Mouse (Mus musculus) lung, embryonic 16.5 days (tissue): Measurements from ENCODE around the gene Pitpnm1. TPM values are rescaled to one million over a fixed set of nuclear protein-coding genes. Genes with fewer than 3 reads are reported as not detected.

ENCODE experiments used
- ATAC-seq: fragments of 200-750 bp; cut with Nextera tagmentation; 2 replicates; pipeline ENCODE4 v1.8.0; 2017; ENCODE audit warnings: low read depth, mild to moderate bottlenecking, moderate library complexity
- H3K27ac ChIP-seq: fragments of 300-500 bp; sonication (generic); 2 replicates; pipeline ENCODE4 v1.5.1; 2014; ENCODE audit warnings: mild to moderate bottlenecking, control low read depth, low read length
- H3K27me3 ChIP-seq: fragments of 300-500 bp; sonication (generic); 2 replicates; pipeline ENCODE4 v1.6.1; 2014; ENCODE audit warnings: low read depth, low read length, mixed read lengths; ENCODE audit not compliant: control insufficient read depth, insufficient read depth
- H3K36me3 ChIP-seq: fragments of 300-500 bp; sonication (generic); 2 replicates; pipeline ENCODE4 v1.6.1; 2014; ENCODE audit warnings: low read length; ENCODE audit not compliant: control insufficient read depth, insufficient read depth
- H3K4me1 ChIP-seq: fragments of 300-500 bp; sonication (generic); replicated peaks from 2 replicates; pipeline ENCODE4 v1.6.1; 2014; ENCODE audit warnings: low read length, mixed read lengths; ENCODE audit not compliant: control insufficient read depth, insufficient read depth
- H3K4me2 ChIP-seq: fragments of 300-500 bp; sonication (generic); 2 replicates; pipeline ENCODE4 v1.6.1; 2014; ENCODE audit warnings: low read depth, low read length, control low read depth
- H3K4me3 ChIP-seq: fragments of 300-500 bp; sonication (generic); 2 replicates; pipeline ENCODE4 v1.5.1; 2014; ENCODE audit warnings: mild to moderate bottlenecking, low read length, control low read depth
- H3K9ac ChIP-seq: fragments of 300-500 bp; sonication (generic); 2 replicates; pipeline ENCODE4 v1.6.1; 2014; ENCODE audit warnings: low read length, control low read depth
- H3K9me3 ChIP-seq: fragments of 300-500 bp; sonication (generic); 2 replicates; pipeline ENCODE4 v1.6.1; 2016; ENCODE audit warnings: low read length; ENCODE audit not compliant: control insufficient read depth
- WGBS: fragments of 180-500 bp; shearing (Covaris S2); extraction: QIAGEN DNeasy Blood & Tissue Kit; methylation state at CpG from one replicate; pipeline ENCODE4 v1.1.7; 2014; 5-methylcytosine and 5-hydroxymethylcytosine counted together
- polyA plus RNA-seq: library from polyadenylated mRNA; unstranded; fragments of >200 nt; fragmentation: Nextera tagmentation; extraction: Ambion mirVana; gene quantifications from 2 replicates; pipeline ENCODE4 v1.2.1, GENCODE M21; 2015

Gene Pitpnm1
- polyA plus RNA-seq, 1 experiment from 2014 or later: 12.6 TPM

DNA sequence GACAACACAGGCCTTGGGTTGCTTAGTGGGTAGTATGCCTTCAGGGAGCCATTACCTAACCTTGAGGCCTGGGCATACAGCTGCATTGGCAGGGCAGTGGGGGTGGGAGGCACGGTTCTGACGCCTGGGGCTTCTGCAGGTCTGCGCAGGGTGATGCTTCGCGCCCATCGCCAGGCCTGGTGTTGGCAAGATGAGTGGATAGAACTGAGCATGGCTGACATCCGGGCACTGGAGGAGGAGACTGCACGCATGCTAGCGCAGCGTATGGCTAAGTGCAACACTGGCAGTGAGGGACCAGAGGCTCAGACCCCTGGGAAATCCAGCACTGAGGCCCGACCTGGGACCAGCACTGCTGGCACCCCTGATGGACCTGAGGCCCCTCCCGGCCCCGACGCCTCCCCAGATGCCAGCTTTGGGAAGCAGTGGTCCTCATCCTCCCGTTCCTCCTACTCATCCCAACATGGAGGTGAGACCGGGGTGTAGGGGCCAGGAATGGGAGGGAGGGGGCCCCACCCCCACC, 4.9 kb downstream of the Pitpnm1 start:
- ATAC-seq: no peak
- Histone ChIP-seq H3K9me3 (no peaks in the 10 kb centered on the region), H3K4me1 (peaks cover 15% of the 10 kb centered on the region), H3K4me2 (no peak overlapping the region), H3K27me3 (peaks cover 18% of the 10 kb centered on the region), H3K4me3 (no peak overlapping the region), H3K27ac (no peak overlapping the region), H3K9ac (no peak overlapping the region), H3K36me3 (no peaks in the 10 kb centered on the region)
- WGBS: 87% methylated on average over 16 of the region's 16 CpGs

- H3K36me3 ChIP-seq: no peaks in the 10 kb centered on the region; the same call in 1 of the 2 replicates
- peaks cover 1% of the 10 kb centered on the region for H3K27me3 ChIP-seq
- no peak overlapping the region for H3K4me3 ChIP-seq
- H3K4me2 ChIP-seq: no peak overlapping the region
- no peak overlapping the region for H3K27ac ChIP-seq
- 88% methylated on average over 14 of the region's 14 CpGs for WGBS
- no peaks in the 10 kb centered on the region for H3K9me3 ChIP-seq
- ATAC-seq: no peak
- no peaks in the 10 kb centered on the region for H3K4me1 ChIP-seq
- no peak overlapping the region for H3K9ac ChIP-seq
Measured at GRCm38 (mm10) chr19:4106654-4107053, 6.9 kb downstream of the Pitpnm1 start.

GRCm38 (mm10) chr19:4108535-4108934, 8.7 kb downstream of the Pitpnm1 start:
- no peak overlapping the region for H3K9ac ChIP-seq
- no peak overlapping the region for H3K4me2 ChIP-seq
- peaks cover 2% of the 10 kb centered on the region; the same call in 1 of the 2 replicates for H3K36me3 ChIP-seq
- H3K4me3 ChIP-seq: no peak overlapping the region
- no peak overlapping the region for H3K27ac ChIP-seq
- WGBS: 81% methylated on average over 9 of the region's 9 CpGs
- no peak for ATAC-seq
- no peaks in the 10 kb centered on the region for H3K4me1 ChIP-seq
- no peaks in the 10 kb centered on the region for H3K27me3 ChIP-seq
- no peaks in the 10 kb centered on the region for H3K9me3 ChIP-seq

GRCm38 (mm10) chr19:4112063-4112960, 12.5 kb downstream of the Pitpnm1 start:
- WGBS: 92% methylated on average over 26 of the region's 26 CpGs
- no peak for ATAC-seq
- Histone ChIP-seq H3K4me2 (no peak overlapping the region), H3K27me3 (no peaks in the 10 kb centered on the region), H3K4me3 (no peak overlapping the region), H3K27ac (no peak overlapping the region), H3K9ac (no peak overlapping the region), H3K9me3 (no peaks in the 10 kb centered on the region), H3K36me3 (peaks cover 15% of the 10 kb centered on the region), H3K4me1 (no peaks in the 10 kb centered on the region)

DNA sequence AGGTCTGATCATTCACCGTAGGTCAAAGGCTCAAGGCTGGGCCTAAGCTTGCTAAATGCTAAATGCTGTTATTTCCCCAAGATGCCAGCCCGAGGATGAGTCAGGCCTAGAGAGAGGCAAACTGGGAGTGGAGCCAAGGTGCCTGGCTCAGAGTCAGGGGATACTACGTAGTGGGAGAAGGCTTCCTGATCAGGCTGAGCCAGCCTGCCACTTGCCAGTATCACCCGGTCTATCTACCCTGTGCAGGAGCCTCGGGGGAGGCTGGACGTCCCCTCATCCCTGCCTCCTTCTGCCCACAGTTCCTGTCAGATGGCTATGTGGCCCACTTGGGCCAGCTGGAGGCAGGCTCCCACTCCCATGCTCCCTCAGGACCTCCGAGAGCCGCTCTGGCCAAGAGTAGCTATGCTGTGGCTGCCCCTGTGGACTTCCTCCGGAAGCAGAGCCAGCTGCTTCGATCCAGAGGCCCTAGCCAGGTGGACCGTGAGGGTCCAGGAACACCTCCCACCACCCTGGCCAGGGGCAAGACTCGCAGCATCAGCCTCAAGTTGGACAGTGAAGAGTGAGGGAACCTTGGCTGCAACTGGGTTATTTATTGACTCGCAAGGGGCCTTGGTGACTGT, 13.5 kb downstream of the Pitpnm1 start:
- H3K4me3 ChIP-seq: no peak overlapping the region
- peak; percentile 50; the same call in 1 of the 2 replicates for ATAC-seq
- peaks cover 21% of the 10 kb centered on the region for H3K36me3 ChIP-seq
- no peak overlapping the region for H3K9ac ChIP-seq
- H3K9me3 ChIP-seq: no peaks in the 10 kb centered on the region
- no peaks in the 10 kb centered on the region for H3K27me3 ChIP-seq
- WGBS: 55% methylated on average over 13 of the region's 13 CpGs
- no peak overlapping the region for H3K4me2 ChIP-seq
- peak overlapping the region; percentile 44 for H3K27ac ChIP-seq
- H3K4me1 ChIP-seq: no peaks in the 10 kb centered on the region

GRCm38 (mm10) chr19:4113806-4114230, 14.0 kb downstream of the Pitpnm1 start:
- WGBS: 23% methylated on average over 5 of the region's 5 CpGs
- H3K9me3 ChIP-seq: no peaks in the 10 kb centered on the region
- ATAC-seq: peak; percentile 47
- H3K27ac ChIP-seq: peak overlapping the region; percentile 44; the same call in 1 of the 2 replicates
- H3K9ac ChIP-seq: no peak overlapping the region
- no peak overlapping the region for H3K4me3 ChIP-seq
- peaks cover 21% of the 10 kb centered on the region for H3K36me3 ChIP-seq
- no peaks in the 10 kb centered on the region for H3K27me3 ChIP-seq
- H3K4me1 ChIP-seq: no peaks in the 10 kb centered on the region
- H3K4me2 ChIP-seq: no peak overlapping the region

DNA sequence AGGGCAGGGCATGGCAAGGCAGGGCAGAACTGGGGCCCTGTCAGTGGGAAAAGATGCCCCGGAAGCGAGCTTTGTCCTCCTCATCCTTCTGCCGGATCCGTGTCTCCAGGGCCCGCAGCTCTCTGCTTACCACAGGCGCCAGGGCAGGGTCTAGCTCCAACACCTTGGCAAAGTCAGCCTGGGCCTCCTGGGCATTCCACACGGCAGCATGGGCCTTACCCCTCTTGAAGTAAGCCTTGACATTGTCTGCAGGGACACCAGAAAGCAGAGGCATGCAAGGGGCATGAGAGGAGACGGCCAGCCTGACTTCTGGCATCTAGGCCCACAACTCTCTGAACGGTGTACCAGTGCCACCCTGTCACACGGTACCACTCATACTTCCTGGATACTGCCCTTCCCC, 14.8 kb downstream of the Pitpnm1 start:
- ATAC-seq: no peak
- no peaks in the 10 kb centered on the region for H3K27me3 ChIP-seq
- no peak overlapping the region for H3K9ac ChIP-seq
- H3K4me3 ChIP-seq: no peak overlapping the region
- peaks cover 21% of the 10 kb centered on the region for H3K36me3 ChIP-seq
- no peak overlapping the region for H3K27ac ChIP-seq
- no peak overlapping the region for H3K4me2 ChIP-seq
- 88% methylated on average over 10 of the region's 10 CpGs for WGBS
- H3K9me3 ChIP-seq: no peaks in the 10 kb centered on the region
- H3K4me1 ChIP-seq: no peaks in the 10 kb centered on the region

DNA sequence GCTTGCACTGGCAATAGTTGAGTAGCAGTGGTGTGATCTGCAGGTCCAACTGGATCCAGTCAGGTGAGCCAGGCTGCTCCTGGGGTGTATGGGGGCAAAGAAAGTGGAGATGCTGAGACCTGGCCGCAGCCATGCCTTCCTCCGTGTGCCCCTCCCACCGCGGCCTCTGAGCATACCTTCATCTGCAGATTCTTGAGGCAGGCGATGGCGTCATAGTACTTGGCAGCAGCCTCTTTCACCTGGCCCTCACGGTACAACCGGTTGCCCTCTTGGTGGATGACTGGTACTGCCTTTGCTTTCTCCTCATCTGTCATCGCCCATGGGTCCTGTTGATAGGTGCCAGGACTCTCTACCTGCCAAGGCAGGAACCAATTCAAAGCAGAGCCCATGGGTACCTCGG, 15.3 kb downstream of the Pitpnm1 start:
- no peaks in the 10 kb centered on the region for H3K27me3 ChIP-seq
- no peaks in the 10 kb centered on the region for H3K4me1 ChIP-seq
- H3K4me2 ChIP-seq: no peak overlapping the region
- no peak for ATAC-seq
- H3K4me3 ChIP-seq: no peak overlapping the region
- 89% methylated on average over 10 of the region's 10 CpGs for WGBS
- no peak overlapping the region for H3K9ac ChIP-seq
- no peak overlapping the region for H3K27ac ChIP-seq
- H3K36me3 ChIP-seq: peaks cover 21% of the 10 kb centered on the region
- no peaks in the 10 kb centered on the region for H3K9me3 ChIP-seq

GRCm38 (mm10) chr19:4115816-4116215, 16.0 kb downstream of the Pitpnm1 start:
- H3K27me3 ChIP-seq: no peaks in the 10 kb centered on the region
- ATAC-seq: no peak
- H3K9ac ChIP-seq: no peak overlapping the region
- H3K4me2 ChIP-seq: no peak overlapping the region
- H3K4me1 ChIP-seq: peaks cover 6% of the 10 kb centered on the region
- no peak overlapping the region for H3K27ac ChIP-seq
- H3K36me3 ChIP-seq: peaks cover 21% of the 10 kb centered on the region
- H3K4me3 ChIP-seq: no peak overlapping the region
- 79% methylated on average over 11 of the region's 11 CpGs for WGBS
- H3K9me3 ChIP-seq: no peaks in the 10 kb centered on the region
